8 mouse cellular contexts compared by ENCODE assay signal in genomic region chr10:128748252-128748864, GRCm38 (mm10). TPM values are rescaled to one million over a fixed set of nuclear protein-coding genes. Genes with fewer than 3 reads are reported as not detected.
DNase-seq lines count a peak whose midpoint lies in the region; ATAC-seq and TF ChIP-seq lines count a peak whose summit lies in the region.

No protein-coding gene starts in this region.

- peaks cover 2% of the 10 kb centered on the region; the same call in 1 of the 2 replicates for H3K36me3 ChIP-seq in intestine, postnatal 0 days (ENCODE audit: control insufficient read depth, insufficient read depth)
- H3K36me3 ChIP-seq in midbrain, embryonic 11.5 days (ENCODE audit: control insufficient read depth, insufficient read depth, low read length), result no peaks in the 10 kb centered on the region

- peak; percentile 79 for ATAC-seq in intestine, postnatal 0 days
- ATAC-seq in midbrain, embryonic 11.5 days (ENCODE audit: low FRiP score), result peak; percentile 94

- DNase-seq in urinary bladder, adult 18-20 months (ENCODE audit: low spot score in 2 of 2), result peak; percentile 51 to 64
- no peak for DNase-seq in urinary bladder, postnatal 10 days (ENCODE audit: low spot score)
- DNase-seq in embryo, embryonic 11.5 days (ENCODE audit: low read depth, low spot score), result peak; percentile 86
- peak; percentile 48 to 68 for DNase-seq in gastrocnemius, postnatal 36 days
- peak; percentile 91 for DNase-seq in left cerebral cortex, postnatal 4 days
- peak; percentile 99 for DNase-seq in midbrain, embryonic 11.5 days (ENCODE audit: low spot score, missing footprints)
- DNase-seq in spleen, adult 12 weeks (ENCODE audit: low spot score), result peak; percentile 62

- WGBS in intestine, postnatal 0 days, result under 1% methylated on average over 37 of the region's 37 CpGs
- under 1% methylated on average over 37 of the region's 37 CpGs for WGBS in midbrain, embryonic 11.5 days

- H3K9ac ChIP-seq in intestine, postnatal 0 days (ENCODE audit: low read depth, low read length), result peak overlapping the region; percentile 83
- H3K9ac ChIP-seq in midbrain, embryonic 11.5 days (ENCODE audit: low read length), result peak overlapping the region; percentile 86

- no peaks in the 10 kb centered on the region for H3K9me3 ChIP-seq in intestine, postnatal 0 days (ENCODE audit: control insufficient read depth)
- no peaks in the 10 kb centered on the region for H3K9me3 ChIP-seq in midbrain, embryonic 11.5 days (ENCODE audit: control insufficient read depth, low read length)

- intact Hi-C loops in gastrocnemius, postnatal 36 days (cut with DNase I), result no loop called here
- intact Hi-C loops in left cerebral cortex, postnatal 4 days (cut with DNase I), result no loop called here

- no peaks in the 10 kb centered on the region for H3K27me3 ChIP-seq in intestine, postnatal 0 days (replicated peaks; ENCODE audit: control insufficient read depth, insufficient read depth, low read length)
- H3K27me3 ChIP-seq in midbrain, embryonic 11.5 days (ENCODE audit: control insufficient read depth, insufficient read depth, low read length), result peaks cover 21% of the 10 kb centered on the region

- H3K27ac ChIP-seq in intestine, postnatal 0 days (ENCODE audit: low read depth, low read length), result peak overlapping the region; percentile 95
- H3K27ac ChIP-seq in midbrain, embryonic 11.5 days (ENCODE audit: low read depth, low read length), result peak overlapping the region; percentile 83

- H3K4me1 ChIP-seq in intestine, postnatal 0 days (replicated peaks; ENCODE audit: control insufficient read depth, insufficient read depth, low read length), result 0 out of 2 replicates have a peak, but pooled peaks cover 6% of the 10 kb centered on the region
- H3K4me1 ChIP-seq in midbrain, embryonic 11.5 days (ENCODE audit: control insufficient read depth, insufficient read depth, low read length), result peaks cover 14% of the 10 kb centered on the region; the same call in 1 of the 2 replicates

- peak overlapping the region; percentile 90 for H3K4me2 ChIP-seq in intestine, postnatal 0 days (replicated peaks; ENCODE audit: low read depth)
- peak overlapping the region; percentile 78 for H3K4me2 ChIP-seq in midbrain, embryonic 11.5 days

- peak; percentile 62 for TF ChIP-seq CTCF in intestine, postnatal 0 days (IDR thresholded peaks at IDR 0.05; ENCODE audit: low read depth)

- peak overlapping the region; percentile 82 for H3K4me3 ChIP-seq in intestine, postnatal 0 days (ENCODE audit: low read depth, low read length)
- peak overlapping the region; percentile 72 for H3K4me3 ChIP-seq in midbrain, embryonic 11.5 days (ENCODE audit: low read depth, low read length)

RNA-seq across cellular contexts. Expression of gene Pym1, which starts 0.7 kb away (rescaled TPM):
- 10 to 100 TPM in 1 of 2 experiments, 1 to 10 TPM in 1; 8.8 to 11.7 TPM for total RNA-seq in gastrocnemius, postnatal 36 days (2021)
- 22.3 and 22.7 TPM in 2 replicates for polyA plus RNA-seq in intestine, postnatal 0 days (2015; fragmentation: Nextera tagmentation; extraction: Ambion mirVana)
- 10 to 100 TPM; 37.5 TPM for total RNA-seq in left cerebral cortex, postnatal 4 days (2021)
- polyA plus RNA-seq in midbrain, embryonic 11.5 days (2014; fragmentation: Nextera tagmentation; extraction: Ambion mirVana), result 43.5 and 48.1 TPM in 2 replicates

RNA-seq across cellular contexts. Expression of gene Dgka, which starts 3.7 kb away (rescaled TPM):
- 1 to 10 TPM; 7.7 to 9.8 TPM for total RNA-seq in gastrocnemius, postnatal 36 days (2021)
- polyA plus RNA-seq in intestine, postnatal 0 days (2015; fragmentation: Nextera tagmentation; extraction: Ambion mirVana), result 7.1 and 8.2 TPM in 2 replicates
- total RNA-seq in left cerebral cortex, postnatal 4 days (2021), result 1 to 10 TPM; 7.5 to 7.7 TPM
- 5.4 and 5.7 TPM in 2 replicates for polyA plus RNA-seq in midbrain, embryonic 11.5 days (2014; fragmentation: Nextera tagmentation; extraction: Ambion mirVana)

RNA-seq across cellular contexts. Expression of gene Mmp19, which starts 42.4 kb away (rescaled TPM):
- total RNA-seq in gastrocnemius, postnatal 36 days (2021), result 1 to 10 TPM in 1 of 2 experiments, under 1 TPM in 1; 0.92 to 2.6 TPM
- 0.97 and 1.4 TPM in 2 replicates for polyA plus RNA-seq in intestine, postnatal 0 days (2015; fragmentation: Nextera tagmentation; extraction: Ambion mirVana)
- total RNA-seq in left cerebral cortex, postnatal 4 days (2021), result 1 to 10 TPM in 1 of 2 experiments, under 1 TPM in 1; 0.74 to 1.3 TPM
- 0.26 and 0.33 TPM in 2 replicates for polyA plus RNA-seq in midbrain, embryonic 11.5 days (2014; fragmentation: Nextera tagmentation; extraction: Ambion mirVana)

RNA-seq across cellular contexts. Expression of gene Cdk2, which starts 43.5 kb away (rescaled TPM):
- total RNA-seq in gastrocnemius, postnatal 36 days (2021), result 1 to 10 TPM; 4.6 to 5.5 TPM
- polyA plus RNA-seq in intestine, postnatal 0 days (2015; fragmentation: Nextera tagmentation; extraction: Ambion mirVana), result 23.3 and 24.1 TPM in 2 replicates
- total RNA-seq in left cerebral cortex, postnatal 4 days (2021), result 10 to 100 TPM in 1 of 2 experiments, 1 to 10 TPM in 1; 8.1 to 10.0 TPM
- 98.9 and 99.1 TPM in 2 replicates for polyA plus RNA-seq in midbrain, embryonic 11.5 days (2014; fragmentation: Nextera tagmentation; extraction: Ambion mirVana)

RNA-seq across cellular contexts. Expression of gene Pmel, which starts 44.4 kb away (rescaled TPM):
- under 1 TPM in 1 of 2 experiments, not detected in 1; 0.22 TPM for total RNA-seq in gastrocnemius, postnatal 36 days (2021)
- polyA plus RNA-seq in intestine, postnatal 0 days (2015; fragmentation: Nextera tagmentation; extraction: Ambion mirVana), result 0.55 and 0.86 TPM in 2 replicates
- 1 to 10 TPM in 1 of 2 experiments, under 1 TPM in 1; 0.50 to 1.6 TPM for total RNA-seq in left cerebral cortex, postnatal 4 days (2021)
- 2.2 and 3.1 TPM in 2 replicates for polyA plus RNA-seq in midbrain, embryonic 11.5 days (2014; fragmentation: Nextera tagmentation; extraction: Ambion mirVana)
